Comparison of ENCODE assay signal across 20 mouse cellular contexts in the genomic region with DNA sequence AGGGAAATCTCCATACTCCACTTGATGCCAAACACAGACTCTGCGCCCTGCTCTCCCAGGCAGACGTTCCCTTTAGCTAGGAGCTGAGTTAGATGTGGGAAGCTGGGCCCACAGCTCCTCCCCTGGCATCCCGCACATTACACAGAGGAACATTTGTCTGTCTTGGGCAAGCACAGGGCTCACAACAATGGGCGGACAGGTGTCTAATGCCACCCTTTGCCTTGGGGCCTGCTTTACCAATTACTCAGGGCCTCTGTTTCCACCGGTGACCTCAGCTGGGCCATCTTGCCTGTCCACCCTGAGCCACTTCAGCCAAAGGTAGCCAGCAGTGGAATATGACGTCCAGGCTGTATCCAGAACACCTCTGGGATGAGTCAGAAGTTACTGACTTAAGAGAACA. TPM values are rescaled to one million over a fixed set of nuclear protein-coding genes. Genes with fewer than 3 reads are reported as not detected.
"Had no signal": no experiment of that assay in that cellular context is flagged by ENCODE, and none has a peak within 500 bp of the region (broad histone marks: within the 10 kb centered on the region; RNA-seq: fewer than 3 reads in every experiment).

No protein-coding gene starts in this region.

- H3K4me1 ChIP-seq: neural tube, embryonic 15.5 days; stomach, embryonic 15.5 days had no signal

- H3K4me3 ChIP-seq: neural tube, embryonic 15.5 days; stomach, embryonic 15.5 days had no signal

- H3K4me2 ChIP-seq: neural tube, embryonic 15.5 days; stomach, embryonic 15.5 days had no signal

- H3K27me3 ChIP-seq: neural tube, embryonic 15.5 days; stomach, embryonic 15.5 days had no signal

- H3K9ac ChIP-seq: neural tube, embryonic 15.5 days; stomach, embryonic 15.5 days had no signal

- H3K36me3 ChIP-seq: neural tube, embryonic 15.5 days; stomach, embryonic 15.5 days had no signal

- H3K9me3 ChIP-seq: neural tube, embryonic 15.5 days; stomach, embryonic 15.5 days had no signal

- H3K27ac ChIP-seq: neural tube, embryonic 15.5 days; stomach, embryonic 15.5 days; stomach, postnatal 0 days had no signal

- DNase-seq: retina, postnatal 1 day; right cerebral cortex, adult 18-20 months; right cerebral cortex, postnatal 14 days; right cerebral cortex, postnatal 25 days; right cerebral cortex, postnatal 4 days; spleen, adult 18-20 months; thymus, adult 18-20 months; thymus, adult 2 months; thymus, postnatal 14 days; thymus, postnatal 25 days; thymus, postnatal 36 days; thymus, postnatal 4 days had no signal

RNA-seq across cellular contexts. Expression of gene Mybph, which starts 31.8 kb away (rescaled TPM):
- total RNA-seq: neutrophil, adult 5-6 weeks had no signal
- polyA plus RNA-seq: spleen, adult 2 months; stomach, embryonic 14.5 days; urinary bladder, adult 2 months had no signal

RNA-seq across cellular contexts. Expression of gene Chit1, which starts 50.4 kb away (rescaled TPM):
- polyA plus RNA-seq: small intestine, adult 2 months; spleen, adult 2 months; stomach, embryonic 14.5 days; urinary bladder, adult 2 months had no signal
